Mouse (Mus musculus): Measurements from ENCODE around the gene Eps8l3.

Gene Eps8l3

DNA sequence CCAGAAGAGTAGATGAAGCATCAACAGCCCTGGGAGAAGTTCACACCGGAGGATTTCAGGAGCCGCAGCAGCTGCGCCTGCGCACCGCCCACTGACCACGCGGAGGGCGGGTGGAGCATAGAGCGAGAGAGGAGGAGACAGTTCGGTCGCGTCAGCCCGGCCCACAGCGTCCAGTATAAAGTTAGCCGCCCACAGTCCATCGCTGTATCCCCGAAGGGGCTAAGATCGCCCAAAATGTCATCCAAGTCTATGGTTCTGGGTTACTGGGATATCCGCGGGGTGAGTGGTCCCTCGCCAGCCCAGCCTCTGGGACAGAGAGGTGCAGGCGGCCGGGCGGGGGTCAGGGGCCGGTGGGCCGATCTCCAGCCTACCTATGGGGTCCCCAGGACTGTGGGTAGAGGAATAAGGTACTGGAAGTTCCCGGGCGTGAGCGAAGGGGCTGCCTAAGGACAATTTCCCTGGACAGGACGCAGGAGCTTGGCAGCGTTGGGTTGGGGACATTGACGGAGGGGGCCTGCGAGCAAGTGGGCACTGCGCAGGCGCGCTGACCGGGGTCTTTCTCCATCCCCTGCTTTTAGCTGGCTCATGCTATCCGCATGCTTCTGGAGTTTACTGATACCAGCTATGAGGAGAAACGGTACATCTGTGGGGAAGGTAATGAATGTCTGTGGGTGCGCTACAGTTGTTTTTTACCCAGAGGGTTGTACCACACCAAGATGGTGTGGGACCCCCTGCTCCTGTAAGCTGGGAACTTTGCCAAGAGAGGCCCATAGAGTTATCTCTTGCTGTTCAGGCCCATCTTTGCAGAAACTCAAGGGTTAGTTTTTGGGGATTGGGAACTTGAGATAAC is 18.9 kb downstream of the Eps8l3 start, which contains the start of gene Gstm5:
Gstm5 (plus strand) TSS at position 102 of the 850 bp plus-strand sequence.
- DNase-seq (ENCODE audit: low spot score in 2 of 2), result peak; percentile 89 to 91

DNA sequence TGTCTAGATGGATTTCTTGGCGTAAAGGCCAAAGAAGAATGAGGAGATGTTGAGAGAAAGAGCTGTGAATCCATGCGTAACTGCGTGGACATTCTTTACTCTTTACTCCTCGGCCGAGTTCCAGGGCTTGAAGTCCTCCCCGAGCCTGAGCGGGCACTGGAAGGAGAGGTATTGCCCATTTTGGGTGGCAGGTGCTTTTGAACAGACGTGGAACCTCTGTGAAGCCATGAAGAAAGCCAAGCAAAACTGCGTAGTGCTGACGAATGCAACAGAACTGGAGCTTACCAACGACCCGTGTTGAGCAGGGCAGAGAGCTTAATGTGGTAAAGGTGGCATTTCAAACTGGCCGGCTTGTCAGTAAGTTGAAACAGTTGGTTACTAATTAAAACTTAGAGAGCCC is 21.7 kb downstream of the Eps8l3 start:
- no peak for DNase-seq (ENCODE audit: low spot score in 2 of 2)

DNA sequence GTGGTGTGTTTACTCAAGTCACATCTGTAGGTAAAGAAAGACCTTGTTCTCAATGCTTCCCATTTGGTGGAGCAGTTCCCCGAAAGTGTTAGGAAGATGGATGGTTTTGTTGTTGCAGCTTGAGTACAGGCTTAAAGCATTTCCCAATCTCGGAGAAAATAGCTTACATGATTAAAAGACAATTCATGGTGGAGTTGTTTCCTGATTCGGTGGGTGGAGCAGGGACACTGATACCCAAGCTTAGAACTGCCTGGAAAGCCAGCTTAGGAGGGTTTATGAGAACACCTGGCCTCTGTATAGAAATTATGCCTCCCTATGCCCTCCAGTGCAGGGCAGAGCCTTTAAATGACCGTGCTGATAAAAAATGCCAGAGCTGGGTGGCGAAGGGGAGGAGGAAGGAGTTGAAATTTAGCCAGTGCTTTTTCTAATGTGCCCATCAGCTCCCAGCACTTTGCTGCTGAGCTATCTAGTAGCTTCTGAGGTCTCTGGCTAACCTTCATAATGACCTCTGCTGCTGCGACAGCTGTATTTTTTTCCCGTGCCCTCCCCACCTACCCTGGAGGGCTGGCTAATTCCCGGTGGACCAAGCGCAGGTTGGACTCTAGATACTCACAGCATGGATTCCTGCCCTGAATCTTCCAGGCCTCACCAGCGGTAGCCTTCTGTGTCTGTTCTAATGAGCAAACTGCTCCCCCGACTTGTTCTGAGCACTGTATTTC is 24.1 kb downstream of the Eps8l3 start:
- no peak for DNase-seq (ENCODE audit: low spot score in 2 of 2)

DNA sequence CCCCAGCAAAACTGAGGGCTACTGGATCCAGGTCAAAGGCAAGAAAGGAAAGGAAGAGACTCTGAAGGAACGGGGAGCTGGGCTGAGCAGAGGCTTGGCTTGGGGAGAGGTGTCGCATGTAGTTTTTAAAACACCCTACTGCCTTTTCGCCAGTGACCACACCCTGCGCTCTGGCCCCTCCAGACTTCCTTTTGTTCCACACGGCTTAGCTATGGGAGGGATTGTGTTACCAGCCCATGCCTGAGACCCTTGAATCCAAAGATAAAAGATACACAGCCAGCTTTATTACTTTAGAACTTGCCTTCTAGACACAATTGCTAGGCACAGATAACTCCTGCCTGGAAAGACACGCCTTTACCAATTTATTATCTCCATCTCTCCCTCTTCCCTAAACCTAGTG is 28.9 kb downstream of the Eps8l3 start:
- DNase-seq (ENCODE audit: low spot score in 2 of 2), result no peak

DNA sequence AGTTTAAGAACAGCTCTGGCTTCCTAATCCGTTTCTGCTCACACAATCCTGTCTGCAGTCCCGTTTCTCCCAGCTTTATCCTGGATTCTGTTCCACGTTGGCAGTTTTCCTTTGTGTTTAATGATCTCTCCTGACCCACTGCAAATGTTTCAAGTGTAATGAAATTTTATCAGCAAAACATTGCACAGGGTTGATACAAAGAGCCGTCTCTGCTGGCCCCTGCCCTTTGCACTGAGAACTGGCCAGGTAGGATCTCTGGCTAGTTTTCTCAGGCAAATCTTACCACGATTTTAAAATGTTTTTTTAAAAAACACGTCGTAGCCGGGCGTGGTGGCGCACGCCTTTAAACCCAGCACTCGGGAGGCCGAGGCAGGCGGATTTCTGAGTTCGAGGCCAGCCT is 39.6 kb downstream of the Eps8l3 start:
- DNase-seq (ENCODE audit: low spot score in 2 of 2), result no peak

DNA sequence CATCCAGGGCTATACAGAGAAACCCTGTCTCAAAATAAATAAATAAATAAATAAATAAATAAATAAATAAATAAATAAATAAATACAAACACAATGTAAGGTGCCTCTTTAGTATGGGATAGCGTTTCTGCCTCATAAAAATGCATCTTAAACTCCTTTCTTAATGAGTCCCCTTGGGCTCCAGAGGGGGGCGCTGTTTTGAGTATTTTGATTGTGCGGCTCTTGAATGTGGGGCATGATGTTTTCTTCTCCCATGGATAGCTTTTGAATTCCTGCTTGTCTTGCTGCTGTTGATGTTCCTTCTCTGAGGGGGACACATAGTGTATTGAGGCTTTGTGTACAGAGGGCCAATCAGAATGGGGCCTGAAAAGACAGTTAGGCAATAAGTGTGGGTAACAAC is 40.1 kb downstream of the Eps8l3 start:
- no peak for DNase-seq (ENCODE audit: low spot score in 2 of 2)

DNA sequence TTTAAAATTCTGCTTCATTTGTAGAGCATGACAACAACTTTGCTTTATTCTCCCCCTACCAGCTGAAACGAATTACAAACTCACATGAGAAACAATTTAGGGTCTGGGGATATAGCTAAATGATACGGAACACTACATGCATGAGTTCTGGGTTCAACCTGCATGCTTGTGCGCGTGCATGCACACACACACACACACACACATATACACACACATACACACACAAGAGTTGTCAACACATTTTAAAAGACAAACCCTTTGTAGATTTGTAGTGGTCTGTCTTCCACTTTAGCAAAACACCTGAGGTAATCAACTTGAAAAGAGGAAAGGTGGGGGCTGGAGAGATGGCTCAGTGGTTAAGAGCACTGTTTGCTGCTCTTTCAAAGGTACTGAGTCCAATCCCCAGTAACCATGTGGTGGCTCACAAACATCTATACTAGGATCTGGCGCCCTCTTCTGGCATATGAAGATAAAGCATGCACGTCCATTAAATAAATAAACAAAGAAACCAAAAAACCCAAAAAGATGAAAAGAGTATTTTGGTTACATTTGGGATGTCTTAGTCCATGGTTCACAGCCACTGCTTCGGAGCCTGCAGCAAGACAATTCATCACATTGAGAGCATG is 40.9 kb downstream of the Eps8l3 start:
- DNase-seq (ENCODE audit: low spot score in 2 of 2), result peak; percentile 53 to 81

DNA sequence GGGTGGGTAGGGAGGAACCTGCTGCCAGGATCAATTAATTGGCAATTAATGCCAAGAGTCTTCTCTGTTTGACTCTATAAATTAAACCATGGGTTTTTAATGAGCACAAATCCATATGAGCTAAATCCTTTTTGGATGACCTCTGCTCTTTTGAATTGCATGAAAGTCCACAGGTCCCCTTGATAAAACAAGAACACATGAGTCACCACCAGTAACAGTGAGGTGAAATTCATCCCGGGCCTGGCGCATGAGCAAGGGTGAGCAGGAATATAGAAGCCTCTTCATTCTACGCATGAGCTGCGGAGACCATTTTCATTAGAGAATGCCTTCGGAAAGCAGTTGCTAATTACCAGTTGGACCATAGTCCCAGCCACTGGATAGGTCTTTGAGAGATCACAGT is 43.3 kb downstream of the Eps8l3 start:
- DNase-seq (ENCODE audit: low spot score in 2 of 2), result no peak

DNA sequence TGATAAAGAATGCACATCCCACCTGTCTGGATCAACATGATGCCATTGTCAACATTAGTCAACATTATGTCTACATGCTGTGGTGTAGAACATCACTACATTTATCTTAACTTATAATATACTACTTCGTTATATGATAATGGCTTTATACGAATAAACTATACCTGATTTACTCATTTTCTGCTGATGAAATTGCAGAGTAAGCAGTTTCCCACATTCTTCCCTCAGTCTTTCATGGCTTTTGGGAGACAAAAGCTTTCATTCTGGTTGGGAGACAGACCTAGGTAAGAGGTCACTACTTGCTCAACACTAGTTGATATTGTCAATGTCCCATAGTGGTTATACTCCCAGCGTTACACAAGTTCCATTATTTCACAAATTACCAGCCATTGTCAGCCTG is 48.3 kb downstream of the Eps8l3 start:
- no peak for DNase-seq (ENCODE audit: low spot score in 2 of 2)

DNA sequence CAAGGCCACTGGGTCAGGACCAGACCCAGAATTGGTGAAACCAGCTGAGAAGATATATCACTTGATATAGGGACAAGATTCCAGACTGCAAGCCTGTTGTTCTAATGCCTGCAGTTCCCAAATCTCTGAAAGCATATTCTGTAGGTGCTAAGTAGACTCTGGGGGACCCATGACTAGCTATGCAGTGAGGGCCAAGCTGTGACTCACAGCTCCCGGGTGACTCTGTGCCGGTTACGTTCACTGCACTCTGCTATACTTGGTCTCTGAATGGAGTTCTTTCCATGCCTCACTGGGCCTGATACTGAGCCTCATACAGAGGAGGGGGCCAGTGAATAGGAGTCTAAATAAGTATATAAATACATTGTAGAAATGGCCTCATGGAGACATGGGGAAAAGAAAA is 50.8 kb downstream of the Eps8l3 start:
- no peak for DNase-seq (ENCODE audit: low spot score in 2 of 2)

DNA sequence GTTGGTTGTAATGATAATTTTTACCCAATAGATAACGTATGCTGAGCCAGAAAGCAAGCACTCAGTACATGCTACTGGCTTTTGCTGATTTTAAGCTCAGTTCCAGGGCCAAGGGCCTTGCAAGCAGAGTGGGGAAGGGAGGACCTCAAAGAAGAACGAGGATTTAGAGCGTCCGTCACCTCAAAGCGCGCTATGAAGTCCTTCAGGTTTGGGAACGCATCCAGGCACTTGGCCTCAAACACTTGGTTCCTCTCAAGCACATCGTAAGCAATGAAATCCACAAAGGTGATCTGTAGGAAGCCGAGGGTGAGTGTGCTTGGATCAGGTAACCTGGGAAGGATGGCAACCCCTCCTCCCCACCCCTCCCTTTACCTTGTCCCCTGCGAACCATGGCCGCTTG is 51.7 kb downstream of the Eps8l3 start:
- DNase-seq (ENCODE audit: low spot score in 2 of 2), result no peak

DNA sequence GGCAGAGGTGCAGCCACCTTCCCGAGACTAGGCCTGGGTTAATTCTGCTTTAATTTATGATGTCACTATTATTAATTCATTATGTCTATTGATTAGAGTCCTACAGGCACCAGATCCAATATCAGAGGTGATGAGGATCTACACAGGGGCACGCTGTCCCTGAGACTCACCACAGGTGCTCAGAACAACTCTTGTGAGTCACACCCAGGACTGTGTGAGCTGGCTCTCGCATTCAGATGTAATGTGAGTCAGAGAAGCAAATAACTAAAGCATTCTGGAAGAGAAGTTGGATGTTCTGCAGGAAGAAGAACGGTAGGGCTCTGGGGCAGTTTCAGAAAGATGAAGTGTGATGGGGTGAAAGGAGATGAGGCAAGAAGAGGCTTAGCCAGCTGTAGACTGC is 52.2 kb downstream of the Eps8l3 start:
- no peak for DNase-seq (ENCODE audit: low spot score in 2 of 2)

DNA sequence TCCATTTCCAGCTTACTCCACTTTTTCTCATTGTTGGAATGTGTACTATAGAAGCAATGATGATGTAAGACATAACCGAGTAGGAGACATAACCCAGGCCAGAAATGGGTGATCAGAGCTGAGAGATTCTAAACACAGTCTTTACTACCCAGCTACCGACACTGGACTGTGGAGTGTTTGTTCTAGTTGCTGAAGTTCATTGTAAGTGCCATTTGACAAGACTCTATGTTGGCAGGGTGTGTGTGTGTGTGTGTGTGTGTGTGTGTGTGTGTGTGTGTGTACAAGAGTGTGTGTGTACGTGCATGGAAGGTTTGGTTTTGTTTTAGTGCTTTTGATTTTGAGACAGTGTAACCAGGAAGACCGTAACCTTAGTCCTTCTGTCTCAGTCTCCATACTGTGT is 52.7 kb downstream of the Eps8l3 start:
- DNase-seq (ENCODE audit: low spot score in 2 of 2), result no peak

DNA sequence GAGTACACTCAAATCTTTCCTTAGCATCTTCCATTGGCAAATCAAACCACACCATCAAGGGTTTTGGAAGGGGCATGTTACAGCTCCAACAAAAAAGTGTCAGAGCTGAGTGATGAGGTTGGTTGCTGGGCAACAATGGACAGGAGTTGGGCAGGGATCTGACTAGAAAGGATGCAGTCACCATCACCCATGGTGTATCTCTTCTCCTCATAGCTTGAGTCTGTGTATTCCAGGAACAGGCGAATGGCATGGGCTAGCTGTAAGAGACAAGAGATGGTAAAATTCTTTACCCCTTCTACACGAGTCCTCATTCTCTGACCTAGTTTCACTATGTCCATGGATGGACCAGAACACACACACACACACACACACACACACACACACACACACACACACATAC is 54.1 kb downstream of the Eps8l3 start:
- no peak for DNase-seq (ENCODE audit: low spot score in 2 of 2)

DNA sequence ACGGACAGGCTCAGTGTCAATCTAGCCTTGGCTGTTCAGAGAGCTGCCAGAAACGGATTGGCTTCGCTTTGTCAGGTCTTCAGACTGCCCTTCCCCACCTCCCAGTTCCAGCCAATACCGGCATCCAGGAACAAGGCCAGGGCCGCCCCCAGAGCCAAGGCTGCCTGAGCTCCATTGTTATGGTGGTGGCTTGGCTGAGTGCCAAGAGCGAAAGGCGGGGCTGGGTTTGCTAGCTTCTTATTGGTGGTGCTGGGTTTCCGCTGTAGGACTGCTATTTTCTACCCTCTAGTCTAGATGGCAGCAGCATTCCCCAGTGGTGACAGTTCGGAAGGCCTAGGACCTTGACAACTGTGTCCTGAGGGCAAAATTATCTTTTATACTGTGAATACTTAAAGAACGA is 54.6 kb downstream of the Eps8l3 start, which contains the start of gene Gstm7:
Gstm7 (minus strand) TSS at position 148 of the 400 bp plus-strand sequence.
- peak; percentile 97 to 98 for DNase-seq (ENCODE audit: low spot score in 2 of 2)

DNA sequence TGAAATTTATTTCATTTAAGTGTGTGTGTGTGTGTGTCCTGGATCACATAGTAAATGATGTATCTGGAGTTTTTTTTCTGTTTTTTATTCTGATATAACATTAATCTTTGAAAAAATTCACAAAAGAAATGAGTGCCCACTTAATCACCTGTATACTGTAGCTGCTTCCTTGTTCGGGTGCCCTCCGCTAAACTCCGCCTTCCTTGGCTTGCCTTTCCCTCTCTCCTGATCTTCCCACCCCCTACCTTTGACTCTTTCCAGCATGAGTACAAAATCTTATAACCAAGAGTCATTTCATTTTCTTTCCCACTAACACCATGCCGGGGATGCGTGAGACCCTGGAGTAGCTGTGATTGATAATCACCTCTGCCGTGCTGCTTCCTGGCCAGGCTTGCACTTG is 55.1 kb downstream of the Eps8l3 start:
- no peak for DNase-seq (ENCODE audit: low spot score in 2 of 2)

DNA sequence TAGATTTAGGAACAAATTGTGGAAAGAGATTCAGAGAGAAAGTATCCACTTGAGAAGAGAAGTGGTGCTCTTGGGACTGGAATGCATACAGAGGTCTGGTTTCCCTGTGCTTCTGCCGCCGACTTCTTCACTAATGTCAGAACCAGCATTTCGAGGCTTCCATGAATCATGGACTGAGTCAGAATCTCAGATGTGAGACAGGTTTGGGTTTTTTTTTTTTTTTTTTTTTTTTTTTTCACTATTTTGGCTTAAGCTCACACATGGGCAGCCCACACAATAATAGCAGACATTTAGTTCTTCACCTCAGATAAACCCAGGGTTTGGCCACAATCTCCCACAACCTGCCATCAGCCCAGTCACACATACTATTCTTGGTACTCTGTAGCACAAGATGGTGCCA is 58.2 kb downstream of the Eps8l3 start:
- DNase-seq (ENCODE audit: low spot score in 2 of 2), result no peak

DNA sequence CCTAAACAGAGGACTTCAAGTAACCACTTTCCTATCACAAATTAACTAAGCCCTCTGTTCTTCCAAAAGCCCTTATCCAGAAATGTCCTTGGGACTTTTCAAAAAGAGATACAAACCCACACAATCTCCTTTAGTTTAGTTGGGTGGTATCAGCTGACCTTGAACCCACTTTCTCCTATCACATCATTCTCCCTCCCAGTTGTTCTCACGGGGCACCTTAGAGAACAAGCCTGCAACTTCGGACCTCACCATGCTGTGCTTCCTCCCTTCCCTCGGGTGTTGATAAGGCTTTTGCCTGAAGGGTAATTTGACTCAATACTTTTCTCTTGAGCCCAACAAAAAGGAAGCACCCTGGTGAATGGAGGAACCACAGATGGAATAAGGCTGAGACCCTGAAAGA is 58.9 kb downstream of the Eps8l3 start:
- no peak for DNase-seq (ENCODE audit: low spot score in 2 of 2)

DNA sequence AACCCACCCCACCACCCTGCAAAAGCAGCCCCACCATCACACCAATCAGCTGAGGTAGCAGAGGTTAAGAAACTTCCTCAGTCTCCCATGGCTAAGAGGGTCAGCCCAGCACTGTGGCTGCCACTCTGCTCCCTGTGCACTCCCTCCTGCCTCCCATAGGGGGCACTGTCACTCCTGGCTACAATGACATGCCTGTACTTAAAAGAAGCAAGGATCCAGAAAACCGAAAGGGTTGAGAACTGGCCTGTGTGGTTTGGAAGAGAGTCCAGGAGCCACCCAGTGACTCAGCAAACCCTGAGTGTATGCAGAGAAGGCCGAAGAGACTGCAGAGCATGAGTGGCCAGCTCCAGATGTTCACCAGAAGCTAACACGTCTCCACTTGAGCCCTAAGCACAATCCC is 62.4 kb downstream of the Eps8l3 start:
- DNase-seq (ENCODE audit: low spot score in 2 of 2), result peak in 1 of 2 experiments; percentile 56

DNA sequence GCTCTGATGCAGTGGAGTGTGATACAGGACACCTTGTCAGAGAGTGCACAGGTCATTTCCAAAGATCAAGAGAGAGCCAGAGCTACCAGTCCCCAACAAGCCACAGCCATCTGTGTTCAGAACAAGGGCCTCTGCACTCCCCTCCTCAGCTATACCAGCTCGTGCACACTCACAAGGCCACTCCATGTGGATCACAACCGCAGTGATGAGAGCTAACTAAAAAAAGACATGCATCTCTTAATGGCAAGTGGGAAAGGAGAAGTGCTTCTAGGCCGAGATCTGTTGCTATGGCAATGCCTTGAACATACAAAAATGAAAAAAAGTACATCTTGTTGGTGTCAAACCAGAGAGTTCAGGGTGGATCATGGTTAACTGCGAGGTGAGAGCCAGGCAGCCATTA is 62.8 kb downstream of the Eps8l3 start:
- DNase-seq (ENCODE audit: low spot score in 2 of 2), result peak in 1 of 2 experiments; percentile 65

DNA sequence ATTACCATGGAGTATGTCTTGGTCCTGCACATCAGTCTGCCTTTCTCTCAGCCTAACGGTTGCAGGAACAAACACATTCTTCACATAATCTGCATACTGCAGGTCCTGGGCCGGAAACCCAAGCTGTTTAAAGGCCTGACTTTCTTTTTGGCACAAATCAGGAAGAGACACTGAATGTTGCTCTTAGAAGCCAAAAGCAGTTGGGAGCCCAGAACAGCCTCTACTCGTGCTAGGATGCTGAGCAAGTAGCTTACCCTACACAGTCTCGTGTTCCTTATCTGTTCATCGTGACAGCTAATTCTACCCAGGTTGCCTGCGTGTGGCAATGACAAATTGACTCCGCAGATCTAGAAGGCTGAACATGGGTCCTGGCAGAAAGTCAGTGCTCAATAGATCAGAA is 63.5 kb downstream of the Eps8l3 start:
- DNase-seq (ENCODE audit: low spot score in 2 of 2), result no peak

DNA sequence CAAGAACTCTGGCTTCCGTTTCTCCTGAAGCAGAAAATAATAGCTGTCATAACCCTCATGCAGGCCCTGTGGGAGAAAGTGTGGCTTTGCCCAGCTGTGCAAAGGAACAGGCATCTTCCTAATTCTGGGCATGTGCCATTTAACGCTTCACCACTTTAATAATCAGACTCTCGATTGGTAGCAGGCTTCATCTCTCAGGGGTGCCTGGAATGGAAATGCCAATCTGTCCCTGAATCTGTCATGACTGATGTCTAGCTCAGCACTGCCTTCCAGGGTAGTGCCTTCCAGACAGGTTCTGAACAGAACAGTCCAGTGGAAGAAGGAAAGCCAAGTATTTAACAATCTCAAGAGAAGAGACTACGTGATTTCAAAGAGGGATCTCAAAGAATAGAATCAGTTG is 64.2 kb downstream of the Eps8l3 start:
- no peak for DNase-seq (ENCODE audit: low spot score in 2 of 2)

Measured in frontal cortex, postnatal 36 days (tissue).